Mouse (Mus musculus) adrenal gland, adult 18-20 months (tissue): ENCODE data around the gene Icam4. TPM values are rescaled to one million over a fixed set of nuclear protein-coding genes. Genes with fewer than 3 reads are reported as not detected.
A peak's percentile ranks its signal among the peaks of the same experiment; 100 is the strongest.
"Not testable (repeated sequence)": the region's sequence is repeated elsewhere in the genome, so short reads cannot be mapped to it uniquely, and the experiment has no call there.

ENCODE experiments used
- DNase-seq, 2 experiments: peaks; one replicate each; pipeline ENCODE4 v3.0.0; 2021 to 2022; ENCODE audit warnings: low spot score in 2 of 2
- total RNA-seq, 2 experiments: library from RNA; stranded (reverse); gene quantifications; 1 replicate in 1 of 2; 2 replicates in 1 of 2; pipeline ENCODE4 v1.2.3; 2021

The Icam4 gene
- total RNA-seq, 2 experiments from 2014 or later = 1.2 to 4.8 TPM

DNA sequence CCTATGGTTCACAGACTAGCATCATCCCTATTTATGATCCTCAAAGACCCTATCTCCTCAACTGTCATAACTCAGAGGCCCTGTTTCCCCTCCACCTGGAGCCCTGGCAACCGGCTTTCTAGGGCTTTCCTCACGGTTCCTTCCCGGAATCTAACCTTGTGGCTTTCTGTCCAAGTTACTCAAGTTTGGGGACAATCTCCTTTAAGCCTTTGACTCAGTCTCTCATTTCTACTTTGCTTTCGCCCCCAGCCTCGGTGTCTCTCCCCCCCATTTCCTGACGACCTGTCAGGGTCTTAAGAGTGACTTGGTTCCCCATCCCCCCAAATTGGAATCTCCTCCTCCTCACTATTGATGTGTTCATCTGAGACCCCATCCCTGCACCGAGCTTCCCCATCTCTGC lies 3.3 kb downstream of the Icam4 start:
- DNase-seq = no peak

DNA sequence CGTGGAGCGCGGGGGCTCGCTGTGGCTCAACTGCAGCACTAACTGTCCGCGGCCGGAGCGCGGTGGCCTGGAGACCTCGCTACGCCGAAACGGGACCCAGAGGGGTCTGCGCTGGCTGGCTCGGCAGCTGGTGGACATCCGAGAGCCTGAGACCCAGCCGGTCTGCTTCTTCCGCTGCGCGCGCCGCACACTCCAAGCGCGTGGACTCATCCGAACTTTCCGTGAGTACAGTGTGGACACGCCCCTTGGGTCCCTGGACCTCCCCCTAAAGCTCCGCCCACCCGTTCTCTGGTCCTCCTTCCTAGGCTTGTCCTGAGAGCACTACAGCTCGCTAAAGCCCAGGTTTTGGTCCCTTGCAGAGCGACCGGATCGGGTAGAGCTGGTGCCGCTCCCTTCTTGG lies 4.0 kb downstream of the Icam4 start:
- DNase-seq = peak; percentile 81 to 82

DNA sequence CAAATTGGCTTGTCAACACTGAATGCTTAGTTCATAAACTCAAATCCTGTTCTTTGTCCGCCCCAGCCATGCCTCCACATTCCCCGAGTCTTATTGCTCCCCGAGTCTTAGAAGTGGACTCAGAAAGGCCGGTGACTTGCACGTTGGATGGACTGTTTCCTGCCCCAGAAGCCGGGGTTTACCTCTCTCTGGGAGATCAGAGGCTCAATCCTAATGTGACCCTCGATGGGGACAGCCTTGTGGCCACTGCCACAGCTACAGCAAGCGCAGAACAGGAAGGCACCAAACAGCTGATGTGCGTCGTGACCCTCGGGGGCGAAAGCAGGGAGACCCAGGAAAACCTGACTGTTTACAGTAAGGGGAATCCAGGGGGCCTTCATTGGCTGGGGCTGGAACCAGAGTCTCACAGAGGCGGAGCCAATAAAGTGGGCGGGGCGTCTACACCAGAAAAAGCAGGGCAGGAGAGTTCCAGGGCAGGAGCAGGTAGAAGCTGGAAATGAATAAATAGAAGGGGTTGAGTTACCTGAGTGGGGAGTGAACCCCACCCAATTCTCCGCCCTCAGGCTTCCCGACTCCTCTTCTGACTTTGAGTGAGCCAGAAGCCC lies 5.4 kb downstream of the Icam4 start:
- DNase-seq = no peak

DNA sequence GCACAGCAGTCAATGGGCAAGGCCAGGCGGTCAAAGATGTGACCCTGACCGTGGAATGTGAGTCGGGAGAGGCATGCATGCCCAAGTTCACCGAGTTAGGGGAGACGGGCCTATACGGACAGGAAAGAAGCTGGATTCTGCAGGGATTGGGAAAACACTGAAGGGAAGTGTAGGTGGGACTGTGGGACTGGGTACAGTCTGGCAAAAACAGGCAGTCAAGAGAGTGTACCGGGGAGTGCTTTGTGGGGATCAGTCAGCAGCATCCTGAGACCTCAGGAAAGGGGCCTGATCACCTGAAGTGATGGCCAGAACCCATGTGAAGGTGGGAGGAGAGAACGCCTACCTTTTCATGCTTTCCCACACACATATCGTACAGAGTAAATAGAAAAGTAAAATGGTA lies 6.4 kb downstream of the Icam4 start:
- no peak for DNase-seq

DNA sequence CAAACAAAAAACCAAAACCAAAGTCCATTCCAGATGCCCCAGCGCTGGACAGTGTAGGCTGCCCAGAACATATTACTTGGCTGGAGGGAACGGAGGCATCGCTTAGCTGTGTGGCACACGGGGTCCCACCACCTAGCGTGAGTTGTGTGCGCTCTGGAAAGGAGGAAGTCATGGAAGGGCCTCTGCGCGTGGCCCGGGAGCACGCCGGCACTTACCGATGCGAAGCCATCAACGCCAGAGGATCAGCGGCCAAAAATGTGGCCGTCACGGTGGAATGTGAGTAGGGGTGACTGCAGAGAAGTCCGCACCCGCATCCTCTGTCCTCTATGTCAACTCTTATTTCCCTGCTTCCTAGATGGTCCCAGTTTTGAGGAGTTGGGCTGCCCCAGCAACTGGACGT lies 7.0 kb downstream of the Icam4 start:
- no peak for DNase-seq

DNA sequence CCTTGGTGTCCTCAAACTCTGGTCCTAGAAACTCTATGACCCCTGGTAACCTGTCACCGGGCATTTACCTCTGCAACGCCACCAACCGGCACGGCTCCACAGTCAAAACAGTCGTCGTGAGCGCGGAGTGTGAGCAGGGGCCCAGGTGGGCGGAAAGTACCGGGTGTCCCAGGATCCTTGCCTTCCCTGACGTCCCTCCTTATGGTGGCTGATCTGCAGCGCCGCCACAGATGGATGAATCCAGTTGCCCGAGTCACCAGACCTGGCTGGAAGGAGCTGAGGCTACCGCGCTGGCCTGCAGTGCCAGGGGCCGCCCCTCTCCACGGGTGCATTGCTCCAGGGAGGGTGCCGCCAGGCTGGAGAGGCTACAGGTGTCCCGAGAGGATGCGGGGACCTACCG lies 7.5 kb downstream of the Icam4 start:
- DNase-seq = no peak

DNA sequence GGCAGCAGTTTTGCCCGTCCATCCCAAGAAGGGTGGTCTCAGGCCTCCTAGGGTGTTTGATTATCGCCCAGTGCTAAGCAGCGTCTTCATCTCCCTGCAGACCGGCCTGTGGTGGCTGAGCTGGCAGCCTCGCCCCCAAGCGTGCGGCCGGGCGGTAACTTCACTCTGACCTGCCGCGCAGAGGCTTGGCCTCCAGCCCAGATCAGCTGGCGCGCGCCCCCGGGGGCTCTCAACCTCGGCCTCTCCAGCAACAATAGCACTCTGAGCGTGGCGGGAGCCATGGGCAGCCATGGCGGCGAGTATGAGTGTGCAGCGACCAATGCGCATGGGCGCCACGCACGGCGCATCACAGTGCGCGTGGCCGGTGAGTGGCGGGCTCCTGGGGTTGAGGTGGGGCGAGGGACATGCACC lies 8.3 kb downstream of the Icam4 start:
- DNase-seq = no peak

DNA sequence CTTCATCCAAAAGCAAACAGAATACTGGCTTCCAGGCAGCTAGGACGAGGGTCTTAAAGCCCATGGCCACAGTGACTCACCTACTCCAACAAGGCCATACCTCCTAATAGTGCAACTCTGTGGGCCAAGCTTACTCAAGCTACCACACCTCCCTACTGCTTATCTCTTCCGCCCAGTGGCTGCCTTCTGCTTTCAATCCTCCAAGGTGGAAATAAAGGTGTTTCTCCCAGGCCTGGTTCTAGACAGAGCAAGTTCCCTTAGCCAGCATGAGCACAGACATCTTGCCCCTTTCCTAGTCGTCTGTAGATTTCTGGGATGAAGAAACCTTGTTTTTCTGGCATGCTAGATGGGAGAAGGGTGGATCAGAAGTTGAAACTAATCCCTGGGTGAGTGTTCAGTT lies 10.6 kb downstream of the Icam4 start:
- no peak for DNase-seq

DNA sequence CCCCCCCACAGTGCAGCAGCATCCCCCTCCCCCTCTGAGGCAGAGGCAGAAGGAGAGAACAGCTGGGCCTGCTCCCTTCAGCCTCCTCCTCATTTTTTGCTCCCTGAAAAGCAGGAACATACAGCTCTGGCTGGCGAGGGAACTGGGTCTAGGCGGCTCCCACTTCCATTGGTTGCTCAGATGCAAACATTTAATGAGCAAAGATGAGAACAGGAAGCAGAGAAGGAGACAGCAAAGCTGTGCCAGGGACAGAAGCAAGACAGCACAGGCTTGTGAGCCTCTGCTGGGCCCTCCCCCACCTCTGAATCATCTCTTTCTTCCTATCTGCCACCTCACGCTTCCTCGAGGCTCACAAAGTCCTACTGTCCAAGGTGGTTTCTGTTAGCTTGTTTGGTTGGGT lies 12.1 kb downstream of the Icam4 start:
- DNase-seq = no peak

DNA sequence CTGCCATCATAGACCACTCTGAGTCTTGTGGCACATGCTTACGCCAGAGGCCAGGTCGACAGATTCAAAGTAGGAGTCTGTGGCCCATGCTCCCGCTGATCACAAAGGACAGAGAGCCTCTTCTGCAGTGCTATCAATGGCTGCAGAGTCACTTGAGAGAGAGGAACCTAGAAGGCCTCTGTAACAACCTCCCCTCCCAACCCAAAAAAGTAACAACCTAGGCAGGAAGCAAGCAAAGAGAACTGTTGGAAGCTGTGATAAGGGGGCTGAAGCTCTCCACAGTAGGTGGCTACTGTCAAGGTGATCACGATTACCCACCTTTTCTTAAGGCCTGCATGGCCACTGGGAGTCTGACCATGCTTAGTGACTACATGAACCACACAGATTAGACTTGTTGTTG lies 14.4 kb downstream of the Icam4 start:
- DNase-seq = no peak

DNA sequence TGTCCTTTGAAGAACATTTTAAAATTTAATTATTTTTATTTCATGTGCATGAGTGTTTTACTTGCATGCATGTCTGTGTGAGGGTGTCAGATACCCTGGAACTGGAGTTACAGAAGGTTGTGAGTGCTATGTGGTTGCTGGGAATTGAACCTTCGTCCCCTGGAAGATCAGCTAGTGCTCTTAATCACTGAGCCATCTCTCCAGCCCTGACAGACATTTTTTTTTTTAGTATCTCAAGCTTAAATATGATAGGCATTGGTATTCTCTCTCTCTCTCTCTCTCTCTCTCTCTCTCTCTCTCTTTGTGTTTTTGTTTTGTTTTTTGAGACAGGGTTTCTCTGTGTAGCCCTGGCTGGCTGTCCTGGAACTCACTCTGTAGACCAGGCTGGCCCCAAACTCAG lies 15.6 kb downstream of the Icam4 start:
- not testable (repeated sequence) for DNase-seq

DNA sequence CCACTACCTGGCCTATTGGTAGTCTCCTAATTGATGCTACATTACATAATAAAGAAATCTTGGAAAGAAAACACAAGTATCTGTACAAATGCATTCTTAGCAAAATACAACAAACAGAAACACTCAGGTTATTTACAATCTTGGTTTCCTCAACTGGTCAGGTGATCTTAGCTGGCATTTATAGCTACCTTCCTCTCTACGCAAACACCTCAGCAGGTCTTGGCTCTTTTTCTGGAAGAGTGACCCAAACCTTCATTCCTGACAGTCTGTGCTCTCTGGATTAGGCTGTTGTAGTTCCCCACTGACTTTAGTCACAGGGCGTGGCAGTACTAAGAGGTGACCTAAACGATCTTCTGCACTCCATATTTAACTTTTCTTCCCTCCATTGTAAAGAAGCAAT lies 16.1 kb downstream of the Icam4 start:
- no peak for DNase-seq

DNA sequence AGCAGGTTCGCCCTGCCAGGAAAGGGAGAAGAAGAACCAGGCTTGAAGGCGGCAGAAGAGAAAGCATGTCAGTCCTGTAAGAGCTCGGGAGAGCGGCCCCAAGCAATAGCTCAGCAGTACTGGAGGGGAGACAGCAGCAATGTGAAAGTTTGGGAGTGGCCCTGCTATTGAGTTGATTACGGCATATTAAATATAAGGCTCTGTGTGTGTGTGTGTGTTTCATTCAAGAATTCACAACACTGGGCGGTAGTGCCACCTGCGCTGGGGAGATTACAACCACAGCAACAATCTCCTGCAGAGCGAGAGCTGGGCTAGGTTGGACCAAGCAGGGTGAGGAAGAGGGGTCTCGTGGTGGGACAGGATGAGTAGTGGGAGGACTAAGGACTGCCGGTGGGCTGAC lies 22.4 kb downstream of the Icam4 start:
- DNase-seq = no peak

DNA sequence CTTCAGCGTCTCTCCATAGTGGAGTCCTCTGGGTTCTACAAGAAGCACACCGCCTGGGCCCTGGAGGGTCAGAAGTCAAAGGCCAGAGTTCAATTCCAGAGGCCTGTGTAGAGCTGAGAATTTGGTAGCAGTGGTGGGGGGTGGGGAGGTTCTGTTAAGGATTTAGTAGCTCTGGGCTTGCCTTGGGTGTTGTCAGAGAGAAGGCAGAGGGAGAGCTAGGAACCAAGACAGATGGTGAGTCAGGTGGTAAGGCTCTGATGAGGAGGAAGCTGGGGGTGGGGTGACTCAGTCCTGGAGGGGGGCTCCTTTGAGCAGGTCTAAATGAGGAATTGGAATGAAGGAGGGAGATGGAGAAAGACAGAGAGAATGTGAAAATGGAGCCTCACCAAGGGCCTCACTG lies 33.8 kb downstream of the Icam4 start:
- no peak for DNase-seq

DNA sequence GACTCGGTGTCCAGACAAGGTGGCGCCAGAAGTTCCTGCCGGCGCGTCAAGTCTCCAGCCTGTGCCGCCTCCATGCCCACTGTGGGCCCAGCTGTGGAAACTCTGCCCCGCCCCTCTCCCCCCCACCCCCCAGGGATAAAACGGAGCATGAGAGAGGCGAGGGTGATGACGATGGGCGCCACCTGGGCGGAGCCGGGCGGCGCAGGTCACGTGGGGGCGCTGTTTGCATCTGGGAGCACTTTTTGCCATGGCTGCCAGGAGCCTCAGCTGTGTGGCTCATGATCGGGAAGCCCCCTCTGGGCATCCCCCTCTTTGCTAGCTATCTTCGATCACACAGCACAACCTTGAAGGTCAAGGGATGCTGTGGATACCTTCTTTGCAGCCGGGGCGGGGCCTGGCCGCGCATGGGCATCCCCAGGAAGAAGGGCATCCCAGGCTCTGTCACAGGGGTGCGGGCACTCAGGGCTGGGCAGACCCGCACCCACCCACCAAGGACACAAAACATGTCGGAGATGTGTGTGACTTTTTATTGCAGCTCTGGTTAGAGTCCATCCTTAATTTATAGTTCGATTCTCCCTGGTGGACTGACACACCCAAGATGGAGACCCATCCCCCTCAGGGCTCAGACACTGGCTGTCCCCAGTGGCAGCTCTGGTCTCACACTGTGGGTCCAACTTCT lies 38.0 kb downstream of the Icam4 start, which contains the start of gene Zglp1:
Zglp1 (minus strand) TSS at position 88 of the 679 bp plus-strand sequence.
- no peak for DNase-seq

DNA sequence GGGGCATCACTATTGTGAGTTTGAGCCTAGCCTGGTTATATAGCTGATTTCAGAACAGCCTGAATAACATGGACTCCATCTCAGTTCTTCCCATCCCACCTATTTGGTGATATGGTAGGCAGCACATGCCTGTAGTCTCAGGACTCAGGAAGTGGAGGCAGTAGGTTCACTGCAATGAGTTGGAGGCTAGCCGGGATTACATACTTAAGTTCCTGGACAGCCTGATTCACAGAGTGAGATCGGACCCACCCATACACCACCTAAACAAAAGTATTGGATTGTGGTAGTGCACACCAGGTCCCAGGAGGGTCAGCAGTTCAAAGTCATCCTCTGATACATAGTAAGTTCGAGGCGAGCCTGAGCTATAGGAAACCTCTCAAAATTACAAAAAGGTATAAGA lies 43.5 kb downstream of the Icam4 start:
- no peak for DNase-seq

DNA sequence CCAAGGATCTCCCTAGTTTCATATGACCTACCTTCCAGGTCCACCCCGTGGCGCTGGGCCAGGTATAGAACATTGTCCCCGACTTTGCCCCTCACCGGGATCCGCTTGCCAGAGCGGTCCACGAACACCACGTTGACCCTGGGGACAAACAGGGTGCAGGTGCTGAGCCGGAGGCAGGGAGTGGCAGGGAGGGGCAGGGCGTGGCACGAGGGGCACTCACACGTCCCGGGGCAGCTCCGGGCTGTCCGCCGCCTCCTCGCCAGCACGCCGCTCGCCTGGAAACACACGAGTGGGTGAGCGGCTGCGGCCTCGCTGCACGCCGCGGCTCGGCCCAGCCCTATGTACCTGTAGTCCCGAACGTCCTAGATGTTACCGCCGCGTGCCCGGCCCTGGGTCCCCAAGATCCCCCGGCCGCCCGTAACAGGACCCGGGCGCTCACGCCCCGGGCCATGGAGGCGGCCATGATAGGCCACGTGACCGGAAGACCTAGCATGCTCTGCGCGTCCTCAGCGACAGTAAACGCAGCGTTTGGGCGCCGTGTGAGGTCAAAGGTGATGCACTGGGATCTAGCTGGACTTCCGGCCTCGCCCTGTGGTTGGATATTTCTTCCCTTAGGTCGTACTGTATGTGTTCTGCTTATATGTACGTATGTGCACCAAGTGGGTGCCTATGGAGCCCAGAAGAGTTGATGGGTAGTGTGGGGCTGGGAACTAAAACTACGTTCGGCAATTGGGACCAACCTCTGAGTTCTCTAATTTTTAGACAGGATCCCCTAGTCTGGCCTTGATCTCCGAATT lies 44.1 kb downstream of the Icam4 start, which contains the start of the genes Gm49373 and Fdx1l:
Gm49373 (minus strand) TSS at position 53 of the 797 bp plus-strand sequence.
Fdx1l (minus strand) TSS at position 571 of the 797 bp plus-strand sequence.
- DNase-seq = peak; percentile 82 to 84

DNA sequence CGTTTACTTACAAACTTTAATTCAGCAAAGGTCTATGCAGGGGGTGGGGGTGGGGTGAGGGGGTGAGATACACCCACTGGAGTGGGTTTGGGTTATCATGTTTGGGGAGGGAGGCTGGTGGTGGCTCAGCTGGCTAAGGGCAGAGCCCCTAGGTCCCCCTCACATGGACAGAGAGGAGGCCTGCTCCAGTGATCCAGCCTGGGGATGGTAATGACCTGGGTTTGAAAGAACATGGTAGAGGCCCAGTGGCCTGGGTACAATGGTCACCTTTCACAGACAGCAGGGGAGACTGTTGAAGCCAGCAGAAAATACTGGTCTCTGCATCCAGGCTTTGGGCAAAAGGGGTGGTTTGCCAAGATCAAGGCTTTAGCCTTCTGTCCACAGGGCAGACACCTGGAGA lies 45.0 kb downstream of the Icam4 start:
- no peak for DNase-seq

DNA sequence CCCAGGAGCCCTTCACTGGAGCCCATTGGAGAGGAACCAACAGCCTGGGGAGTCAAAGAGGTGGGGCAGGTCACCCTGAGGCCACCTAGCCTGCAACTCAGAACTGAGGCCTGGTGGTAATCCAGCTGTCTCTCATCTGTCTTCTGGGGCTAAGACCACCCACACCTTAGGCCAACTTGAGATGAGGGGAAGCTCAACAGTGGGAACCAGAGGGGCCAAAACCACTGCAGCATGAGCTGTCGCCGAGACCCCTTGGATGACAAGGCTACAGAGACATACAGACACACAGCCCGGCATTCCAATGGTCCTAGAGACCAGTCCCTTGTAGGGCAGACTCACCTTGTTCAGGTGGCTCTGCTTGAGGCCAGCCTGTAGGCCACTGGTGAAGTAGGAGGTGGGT lies 46.5 kb downstream of the Icam4 start:
- no peak for DNase-seq
